Mouse (Mus musculus) thymus, adult 2 months (tissue): Measurements from ENCODE around the gene Arl15. TPM values are rescaled to one million over a fixed set of nuclear protein-coding genes. Genes with fewer than 3 reads are reported as not detected.

Experiments used
- DNase-seq: peaks from one replicate; pipeline ENCODE4 v3.0.0; 2021
- H3K27ac ChIP-seq: fragments of 200-500 bp; 2 replicates; pipeline ENCODE4 v1.5.1; 2012; ENCODE audit warnings: low read length, control low read depth; ENCODE audit not compliant: control insufficient read depth, insufficient read depth
- H3K27me3 ChIP-seq: fragments of 200-500 bp; 2 replicates; pipeline ENCODE4 v1.6.1; 2012; ENCODE audit warnings: mild to moderate bottlenecking, low read length, moderate library complexity, mixed read lengths; ENCODE audit not compliant: control insufficient read depth, insufficient read depth
- H3K36me3 ChIP-seq: fragments of 200-500 bp; 2 replicates; pipeline ENCODE4 v1.6.1; 2012; ENCODE audit warnings: mild to moderate bottlenecking, low read length, moderate library complexity; ENCODE audit not compliant: control insufficient read depth, insufficient read depth
- H3K4me1 ChIP-seq: fragments of 200-500 bp; replicated peaks from 2 replicates; pipeline ENCODE4 v1.6.1; 2012; ENCODE audit warnings: low read length; ENCODE audit not compliant: control insufficient read depth, insufficient read depth
- H3K4me3 ChIP-seq: fragments of 200-500 bp; 2 replicates; pipeline ENCODE4 v1.5.1; 2012; ENCODE audit warnings: mild to moderate bottlenecking, low read length, control low read depth, moderate library complexity; ENCODE audit not compliant: control insufficient read depth, insufficient read depth
- CTCF ChIP-seq: fragments of 200-500 bp; IDR thresholded peaks from 2 replicates; pipeline ENCODE4 v1.5.1; 2012; ENCODE audit warnings: mild to moderate bottlenecking, control low read depth, low read length, moderate library complexity, borderline replicate concordance; ENCODE audit not compliant: control insufficient read depth, poor library complexity, insufficient read depth; ENCODE audit errors: extremely low read depth
- POLR2A ChIP-seq: fragments of 200-500 bp; IDR thresholded peaks from 2 replicates; pipeline ENCODE4 v1.6.1; 2012; ENCODE audit warnings: mild to moderate bottlenecking, low read length, control low read depth, moderate library complexity; ENCODE audit not compliant: control insufficient read depth, poor library complexity, insufficient read depth; ENCODE audit errors: extremely low read depth
- WGBS: fragments of 180-500 bp; shearing (Covaris S2); methylation state at CpG from one replicate; pipeline ENCODE4 v1.1.7; 2018; 5-methylcytosine and 5-hydroxymethylcytosine counted together
- polyA plus RNA-seq: library from polyadenylated mRNA; depleted of rRNA; stranded (reverse); fragments of >200 nt; gene quantifications from 2 replicates; pipeline ENCODE4 v1.2.3, GENCODE M21; 2012

The Arl15 gene
- polyA plus RNA-seq, 1 experiment = 4.9 TPM

DNA sequence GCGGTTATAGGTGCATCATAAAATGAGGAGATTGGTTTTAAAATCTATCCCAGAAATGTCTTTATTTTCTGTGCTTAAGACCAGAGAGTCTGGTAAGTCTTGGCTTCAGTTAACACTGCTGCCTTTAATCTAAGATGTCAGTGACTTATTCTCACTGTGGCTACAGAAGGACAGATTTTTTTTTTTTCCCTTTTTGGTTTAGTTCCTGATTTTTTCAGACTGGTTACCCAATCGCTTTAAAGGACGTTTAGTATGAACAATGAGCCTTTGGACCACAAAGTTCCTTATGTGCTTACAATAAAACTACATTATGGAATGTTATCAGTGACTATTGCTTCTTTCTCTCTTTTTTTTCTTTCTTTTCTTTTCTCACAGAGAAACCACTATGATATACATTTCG, 81.4 kb downstream of the Arl15 start:
- DNase-seq = no peak
- no peak for TF ChIP-seq POLR2A
- TF ChIP-seq CTCF = no peak
- Histone ChIP-seq H3K4me3 (no peak overlapping the region), H3K27me3 (no peaks in the 10 kb centered on the region), H3K27ac (no peak overlapping the region), H3K4me1 (peaks cover 3% of the 10 kb centered on the region), H3K36me3 (no peaks in the 10 kb centered on the region)
- WGBS = 56% methylated on average over 4 of the region's 4 CpGs

DNA sequence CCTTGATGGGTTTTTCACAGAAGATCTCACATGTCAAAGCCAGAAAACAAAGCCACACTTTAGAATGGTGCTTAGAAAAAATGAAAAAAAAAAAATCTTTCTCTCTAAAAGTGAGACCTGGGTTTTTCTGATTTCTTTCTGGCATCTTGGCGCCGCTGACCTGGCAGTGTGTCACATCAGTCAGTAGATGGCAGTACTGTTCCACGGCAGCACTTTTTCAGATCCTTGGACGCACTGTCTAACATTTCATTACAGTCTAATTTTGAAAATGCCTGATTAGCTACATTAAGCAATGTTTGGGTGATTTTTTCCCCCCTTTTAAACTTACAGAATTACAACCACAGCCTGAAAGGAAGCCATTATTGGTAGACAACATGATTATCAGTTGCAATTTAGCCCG, 83.1 kb downstream of the Arl15 start:
- peak; percentile 47 for DNase-seq
- TF ChIP-seq POLR2A (no peak), CTCF (no peak)
- no peaks in the 10 kb centered on the region for H3K36me3 ChIP-seq
- no peak overlapping the region for H3K4me3 ChIP-seq
- H3K27ac ChIP-seq = no peak overlapping the region
- no peaks in the 10 kb centered on the region for H3K4me1 ChIP-seq
- 24% methylated on average over 5 of the region's 5 CpGs for WGBS
- no peaks in the 10 kb centered on the region for H3K27me3 ChIP-seq

GRCm38 (mm10) chr13:113878571-113878970, 84.3 kb downstream of the Arl15 start:
- Histone ChIP-seq H3K27me3 (no peaks in the 10 kb centered on the region), H3K36me3 (no peaks in the 10 kb centered on the region), H3K4me1 (no peaks in the 10 kb centered on the region), H3K4me3 (no peak overlapping the region), H3K27ac (no peak overlapping the region)
- 90% methylated on average over 12 of the region's 12 CpGs for WGBS
- TF ChIP-seq CTCF (no peak), POLR2A (no peak)
- no peak for DNase-seq

DNA sequence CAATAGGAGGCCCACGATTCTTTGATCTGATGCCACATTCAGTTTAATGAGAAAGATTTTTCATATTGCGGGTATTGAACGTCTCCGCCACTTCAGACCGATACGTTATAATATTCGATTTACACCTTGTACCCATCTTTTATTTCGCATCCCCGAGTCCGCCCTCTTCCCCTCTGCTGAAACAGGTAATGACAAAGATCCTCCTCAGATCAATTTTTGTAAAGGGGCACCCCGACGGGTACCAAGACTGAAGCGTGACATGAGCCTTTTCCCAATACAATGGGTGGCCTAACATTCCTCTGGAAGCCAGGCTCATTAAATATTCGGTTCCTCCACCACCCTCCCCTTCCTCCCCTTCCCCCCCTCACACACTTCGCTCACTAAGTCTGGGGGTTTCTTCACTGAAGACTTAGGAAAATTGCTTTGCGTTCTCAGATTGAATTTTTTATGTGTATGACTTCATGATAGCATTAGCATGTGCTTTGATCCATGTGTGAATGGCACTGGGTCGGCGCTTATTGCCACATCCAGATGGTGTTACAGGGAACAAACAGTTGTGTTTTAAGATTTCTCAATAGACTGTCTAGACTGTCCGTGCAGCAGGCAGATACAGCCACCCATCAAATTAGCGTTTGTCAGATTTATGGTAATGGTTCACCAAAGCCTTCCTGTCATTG, 85.5 kb downstream of the Arl15 start:
- TF ChIP-seq POLR2A (no peak), CTCF (no peak)
- H3K4me1 ChIP-seq = no peaks in the 10 kb centered on the region
- H3K4me3 ChIP-seq = no peak overlapping the region
- 84% methylated on average over 20 of the region's 20 CpGs for WGBS
- no peak overlapping the region for H3K27ac ChIP-seq
- DNase-seq = no peak
- H3K36me3 ChIP-seq = no peaks in the 10 kb centered on the region
- H3K27me3 ChIP-seq = no peaks in the 10 kb centered on the region

GRCm38 (mm10) chr13:113880564-113881171, 86.4 kb downstream of the Arl15 start:
- H3K4me1 ChIP-seq = no peaks in the 10 kb centered on the region
- WGBS = 87% methylated on average over 19 of the region's 19 CpGs
- no peak for DNase-seq
- no peak overlapping the region for H3K27ac ChIP-seq
- H3K36me3 ChIP-seq = no peaks in the 10 kb centered on the region
- TF ChIP-seq CTCF = no peak
- no peak for TF ChIP-seq POLR2A
- H3K27me3 ChIP-seq = no peaks in the 10 kb centered on the region
- no peak overlapping the region for H3K4me3 ChIP-seq

GRCm38 (mm10) chr13:113882959-113883358, 88.7 kb downstream of the Arl15 start:
- 56% methylated on average over 1 of the region's 1 CpGs for WGBS
- Histone ChIP-seq H3K4me1 (no peaks in the 10 kb centered on the region), H3K36me3 (no peaks in the 10 kb centered on the region), H3K27ac (no peak overlapping the region), H3K4me3 (no peak overlapping the region), H3K27me3 (no peaks in the 10 kb centered on the region)
- DNase-seq = no peak
- no peak for TF ChIP-seq POLR2A
- TF ChIP-seq CTCF = no peak
